Mouse (Mus musculus) hindbrain, embryonic 10.5 days (tissue): ENCODE data around the gene Fam170b. TPM values are rescaled to one million over a fixed set of nuclear protein-coding genes. Genes with fewer than 3 reads are reported as not detected.
A peak's percentile ranks its signal among the peaks of the same experiment; 100 is the strongest.

Experiments used
- DNase-seq: peaks from one replicate; pipeline ENCODE4 v3.0.0-alpha.2; 2017; ENCODE audit warnings: low spot score
- H3K27ac ChIP-seq: fragments of 300-500 bp; sonication (generic); 2 replicates; pipeline ENCODE4 v1.5.1; 2016; ENCODE audit warnings: mild to moderate bottlenecking, moderate library complexity
- H3K27me3 ChIP-seq: fragments of 300-500 bp; sonication (generic); 2 replicates; pipeline ENCODE4 v1.6.1; 2016; ENCODE audit warnings: mild to moderate bottlenecking; ENCODE audit not compliant: poor library complexity, insufficient read depth, severe bottlenecking
- H3K36me3 ChIP-seq: fragments of 300-500 bp; sonication (generic); 2 replicates; pipeline ENCODE4 v1.6.1; 2016; ENCODE audit warnings: mild to moderate bottlenecking, moderate library complexity
- H3K4me1 ChIP-seq: fragments of 300-500 bp; sonication (generic); replicated peaks from 2 replicates; pipeline ENCODE4 v1.6.1; 2016; ENCODE audit warnings: mild to moderate bottlenecking
- H3K4me3 ChIP-seq: fragments of 300-500 bp; sonication (generic); 2 replicates; pipeline ENCODE4 v1.5.1; 2016; ENCODE audit warnings: mild to moderate bottlenecking, moderate library complexity
- H3K9me3 ChIP-seq: fragments of 300-500 bp; sonication (generic); 2 replicates; pipeline ENCODE4 v1.6.1; 2016; ENCODE audit warnings: mild to moderate bottlenecking, moderate library complexity
- WGBS: fragments of 180-500 bp; shearing (Covaris S2); methylation state at CpG from one replicate; pipeline ENCODE4 v1.1.7; 2016; 5-methylcytosine and 5-hydroxymethylcytosine counted together
- polyA plus RNA-seq: library from polyadenylated mRNA; unstranded; fragments of >200 nt; fragmentation: Nextera tagmentation; extraction: Ambion mirVana; gene quantifications from 2 replicates; pipeline ENCODE4 v1.2.1, GENCODE M21; 2016

Gene Fam170b
- polyA plus RNA-seq, 1 experiment from 2014 or later, result not detected

DNA sequence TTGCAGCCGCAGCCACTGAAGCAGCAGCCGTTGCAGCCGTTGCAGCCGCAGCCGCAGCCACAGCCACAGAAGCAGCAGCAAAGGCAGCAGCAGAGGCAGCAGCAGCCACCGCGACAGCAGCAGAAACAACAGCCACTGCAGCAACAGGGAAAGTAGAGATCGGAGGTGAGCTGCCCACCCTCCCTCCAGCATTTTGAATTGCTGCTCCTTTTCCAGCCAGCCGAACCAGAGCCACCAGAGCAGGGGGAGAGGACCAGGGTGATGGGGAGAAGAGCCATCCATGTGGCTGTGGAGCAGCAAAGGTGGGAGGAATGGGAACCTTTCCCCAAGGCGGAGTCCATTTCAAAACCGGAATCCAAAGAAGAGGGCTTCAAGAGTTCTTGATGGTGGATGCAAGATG lies 2.4 kb downstream of the Fam170b start:
- Histone ChIP-seq H3K9me3 (no peaks in the 10 kb centered on the region), H3K4me3 (no peak overlapping the region), H3K27me3 (no peaks in the 10 kb centered on the region), H3K4me1 (peaks cover 8% of the 10 kb centered on the region; the same call in 1 of the 2 replicates), H3K27ac (no peak overlapping the region), H3K36me3 (no peaks in the 10 kb centered on the region)
- DNase-seq, result no peak
- 90% methylated on average over 11 of the region's 11 CpGs for WGBS

DNA sequence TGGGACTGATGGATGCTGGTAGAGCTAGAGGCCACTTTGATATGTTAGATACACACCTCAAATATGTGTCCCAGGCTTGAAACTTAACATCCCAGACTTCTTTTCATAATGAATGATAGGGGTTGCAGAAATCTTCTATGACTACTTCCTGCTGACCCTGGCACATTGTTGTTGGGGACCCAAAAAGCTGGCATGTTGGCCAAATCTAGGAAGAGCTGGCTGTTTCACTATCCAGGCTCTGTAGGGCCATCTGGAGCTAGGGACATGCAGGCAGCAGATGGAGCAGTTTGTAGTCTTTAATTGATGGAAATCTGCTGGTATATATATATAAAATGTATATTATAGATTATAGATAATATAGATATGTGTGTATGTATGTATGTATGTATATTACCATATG lies 8.3 kb downstream of the Fam170b start:
- Histone ChIP-seq H3K9me3 (no peaks in the 10 kb centered on the region), H3K36me3 (no peaks in the 10 kb centered on the region), H3K27ac (no peak overlapping the region)

DNA sequence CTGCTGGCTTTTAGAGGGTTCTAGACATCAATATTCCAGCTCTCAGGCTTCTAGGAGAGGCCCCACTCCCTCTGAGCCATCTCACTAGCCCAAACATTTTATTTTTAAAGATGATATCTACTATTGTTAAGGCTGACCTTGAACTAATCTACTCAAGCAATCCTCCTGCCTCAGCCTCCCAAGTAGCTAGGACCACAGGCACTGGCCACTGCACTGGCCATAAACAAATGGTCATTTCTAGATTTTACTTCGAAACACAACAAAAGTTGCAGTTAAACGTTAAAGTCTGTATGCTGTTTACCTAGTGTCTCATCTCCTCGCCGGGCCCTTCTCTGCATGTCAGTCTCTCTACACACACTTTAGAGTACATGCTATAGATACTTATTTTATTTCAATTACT lies 20.3 kb downstream of the Fam170b start:
- Histone ChIP-seq H3K27ac (no peak overlapping the region), H3K4me1 (0 out of 2 replicates have a peak, but pooled peaks cover 11% of the 10 kb centered on the region), H3K27me3 (peaks cover 34% of the 10 kb centered on the region), H3K4me3 (no peak overlapping the region), H3K9me3 (no peaks in the 10 kb centered on the region), H3K36me3 (no peaks in the 10 kb centered on the region)
- WGBS, result 91% methylated on average over 4 of the region's 4 CpGs
- DNase-seq, result no peak

More for the DNA sequence above, 8.3 kb downstream of the Fam170b start:
- H3K4me1 ChIP-seq, result no peaks in the 10 kb centered on the region
- no peak for DNase-seq
- H3K27me3 ChIP-seq, result no peaks in the 10 kb centered on the region
- H3K4me3 ChIP-seq, result no peak overlapping the region

DNA sequence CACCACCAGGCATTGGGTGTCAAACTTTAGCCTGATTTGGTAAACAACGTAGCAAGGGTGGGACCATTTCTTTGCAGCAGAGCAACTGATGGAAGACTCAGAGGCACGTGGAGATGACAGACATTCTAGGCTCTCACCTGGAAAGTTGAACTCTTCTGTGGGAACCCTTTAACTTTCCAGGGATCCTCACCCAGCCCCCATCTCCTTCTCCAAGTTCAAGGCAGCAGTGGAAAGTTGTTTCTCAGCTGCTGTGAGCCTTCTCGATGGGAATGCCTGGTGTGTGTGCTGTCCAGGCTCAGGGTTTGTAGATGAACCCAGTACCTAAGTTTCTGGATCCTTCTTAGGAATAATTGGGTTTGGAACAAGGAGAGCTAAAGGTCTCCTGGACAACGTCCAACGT lies 22.5 kb downstream of the Fam170b start:
- Histone ChIP-seq H3K4me1 (peaks cover 32% of the 10 kb centered on the region), H3K4me3 (peak overlapping the region; percentile 65), H3K27ac (no peak overlapping the region), H3K9me3 (no peaks in the 10 kb centered on the region), H3K27me3 (peaks cover 35% of the 10 kb centered on the region), H3K36me3 (no peaks in the 10 kb centered on the region)
- DNase-seq, result no peak
- 42% methylated on average over 5 of the region's 5 CpGs for WGBS

DNA sequence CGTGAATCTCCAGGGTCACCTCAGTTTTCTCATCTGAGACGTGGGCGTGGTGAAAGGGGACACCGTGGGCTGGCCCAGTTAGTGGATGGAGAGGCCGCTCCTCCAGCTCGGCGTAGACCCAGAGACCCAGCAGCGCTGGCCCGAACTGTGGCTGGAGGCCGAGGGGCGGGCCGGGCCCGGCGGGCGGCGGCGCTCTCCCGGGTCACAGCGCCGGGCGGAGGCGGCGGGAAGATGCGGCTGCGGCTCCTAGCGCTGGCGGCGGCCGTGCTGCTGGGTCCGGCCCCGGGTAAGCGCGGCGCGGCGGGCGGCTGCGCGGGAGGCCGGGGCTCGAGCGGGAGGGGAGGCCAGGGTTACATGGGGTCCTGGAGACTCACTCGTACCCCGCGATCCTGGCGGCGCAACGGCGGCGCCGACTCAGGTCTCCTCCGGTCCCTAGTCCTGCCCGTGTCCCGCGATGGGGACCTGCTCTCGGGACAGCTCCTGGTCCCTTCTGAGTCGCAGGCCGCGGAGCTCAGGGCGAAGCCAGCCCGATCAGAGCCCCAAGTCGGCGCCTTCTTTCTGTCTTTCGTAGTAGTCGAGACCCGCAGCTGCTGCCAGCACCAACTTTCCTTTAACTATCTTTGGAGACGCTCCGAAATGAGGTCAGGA lies 23.0 kb downstream of the Fam170b start, which contains the start of gene Vstm4:
Gene Vstm4, plus strand, starts transcription at position 76 of the 648 bp plus-strand sequence.
- under 1% methylated on average over 67 of the region's 68 CpGs for WGBS
- H3K36me3 ChIP-seq, result no peaks in the 10 kb centered on the region
- H3K4me3 ChIP-seq, result peak within 1 kb of the TSS; percentile 65
- H3K27ac ChIP-seq, result peak within 1 kb of the TSS; percentile 90
- H3K4me1 ChIP-seq, result peaks cover 37% of the 10 kb centered on the region
- H3K27me3 ChIP-seq, result peaks cover 35% of the 10 kb centered on the region
- H3K9me3 ChIP-seq, result no peaks in the 10 kb centered on the region
- DNase-seq, result peak; percentile 65

DNA sequence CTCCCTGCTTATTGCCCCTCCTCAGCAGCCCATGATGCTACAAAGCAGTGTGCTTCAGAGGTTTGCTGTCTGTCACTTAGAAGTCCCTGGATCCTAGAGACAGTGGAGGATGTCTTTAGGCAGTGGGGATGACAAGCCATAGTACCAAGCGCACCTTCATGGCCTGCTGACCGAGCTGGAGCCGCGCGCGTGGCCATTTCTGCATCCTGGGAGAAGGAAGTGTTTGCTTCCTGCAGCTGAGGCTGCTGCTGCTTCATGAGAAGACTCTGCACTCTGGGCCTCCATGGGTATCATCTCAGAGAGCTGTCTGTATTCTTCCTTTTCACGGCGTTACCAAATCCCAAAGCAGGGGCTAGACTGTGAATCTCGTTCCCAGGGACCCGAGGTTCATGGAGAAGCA lies 24.6 kb downstream of the Fam170b start:
- H3K36me3 ChIP-seq, result no peaks in the 10 kb centered on the region
- no peak overlapping the region for H3K27ac ChIP-seq
- WGBS, result 96% methylated on average over 10 of the region's 10 CpGs
- H3K27me3 ChIP-seq, result peaks cover 35% of the 10 kb centered on the region
- H3K9me3 ChIP-seq, result no peaks in the 10 kb centered on the region
- no peak for DNase-seq
- H3K4me3 ChIP-seq, result no peak overlapping the region
- H3K4me1 ChIP-seq, result peaks cover 37% of the 10 kb centered on the region

DNA sequence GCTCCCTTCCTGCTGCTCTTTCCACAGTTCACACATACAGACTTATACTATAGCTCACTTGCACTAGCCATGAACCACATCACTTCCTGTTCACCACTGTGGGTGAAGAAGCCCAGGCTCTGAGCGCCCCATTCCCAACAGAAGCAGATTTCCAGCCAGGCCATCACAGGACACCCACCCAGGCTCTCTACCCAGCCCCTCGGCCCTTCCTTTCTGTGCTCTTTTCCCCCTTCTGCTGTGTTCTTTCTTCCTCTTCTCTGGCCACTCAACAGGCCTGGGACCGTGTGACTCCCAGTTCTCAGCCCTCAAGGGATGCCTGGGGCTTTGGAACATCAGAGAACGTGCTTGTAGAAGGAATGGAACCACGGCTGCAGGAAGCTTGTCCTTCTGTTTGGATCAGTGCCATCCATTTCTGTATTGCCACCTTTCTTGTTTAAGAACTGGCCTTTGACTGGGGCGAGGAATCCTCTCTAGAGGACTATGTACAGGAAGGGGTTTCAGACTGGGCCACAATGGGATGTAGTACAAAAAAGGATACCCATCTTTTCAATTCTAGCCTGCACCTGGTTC lies 25.3 kb downstream of the Fam170b start:
- 76% methylated on average over 6 of the region's 6 CpGs for WGBS
- no peak for DNase-seq

DNA sequence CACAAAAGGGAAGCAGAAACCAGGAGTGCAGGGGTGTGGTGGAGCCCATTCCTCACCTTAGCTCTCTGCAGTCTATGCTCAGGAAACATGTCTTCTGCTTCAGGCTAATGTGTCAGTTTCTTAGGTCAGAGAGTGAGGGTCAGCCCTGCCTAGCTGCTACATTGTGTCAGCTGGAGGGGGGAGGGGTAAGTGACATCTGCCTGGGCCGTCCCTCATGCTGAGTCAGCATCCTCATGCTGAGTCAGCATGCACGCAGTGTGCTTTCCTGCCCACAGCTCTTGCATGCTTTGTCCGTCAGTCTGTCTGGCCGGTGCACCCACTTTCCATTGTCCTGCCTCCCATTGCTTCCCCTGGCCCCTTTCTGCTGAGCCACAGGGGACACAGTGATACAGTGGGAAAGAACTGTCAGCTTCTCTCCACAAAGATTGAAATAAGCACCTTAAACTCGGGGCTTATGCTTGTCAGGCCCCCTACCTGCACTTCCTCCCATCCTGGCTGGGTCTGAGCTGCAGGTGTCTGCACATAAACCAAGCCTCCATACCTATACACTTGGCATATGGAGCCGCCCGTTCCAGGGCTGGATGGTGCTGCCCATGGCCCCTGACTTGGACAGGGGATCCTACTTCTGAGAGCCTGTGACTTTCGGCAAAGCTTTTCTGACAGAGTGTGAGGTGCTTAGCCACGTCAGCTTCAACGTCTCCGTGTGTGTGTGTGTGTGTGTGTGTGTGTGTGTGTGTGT lies 26.2 kb downstream of the Fam170b start:
- peak overlapping the region; percentile 14; the same call in 1 of the 2 replicates for H3K27ac ChIP-seq
- H3K9me3 ChIP-seq, result no peaks in the 10 kb centered on the region
- 51% methylated on average over 11 of the region's 11 CpGs for WGBS
- peak; percentile 49 for DNase-seq
- H3K27me3 ChIP-seq, result peaks cover 35% of the 10 kb centered on the region
- no peaks in the 10 kb centered on the region for H3K36me3 ChIP-seq
- peaks cover 37% of the 10 kb centered on the region for H3K4me1 ChIP-seq
- no peak overlapping the region for H3K4me3 ChIP-seq

More for the DNA sequence above, 25.3 kb downstream of the Fam170b start:
- H3K4me3 ChIP-seq, result no peak overlapping the region
- no peak overlapping the region for H3K27ac ChIP-seq
- no peaks in the 10 kb centered on the region for H3K36me3 ChIP-seq
- peaks cover 37% of the 10 kb centered on the region for H3K4me1 ChIP-seq
- no peaks in the 10 kb centered on the region for H3K9me3 ChIP-seq
- peaks cover 35% of the 10 kb centered on the region for H3K27me3 ChIP-seq

DNA sequence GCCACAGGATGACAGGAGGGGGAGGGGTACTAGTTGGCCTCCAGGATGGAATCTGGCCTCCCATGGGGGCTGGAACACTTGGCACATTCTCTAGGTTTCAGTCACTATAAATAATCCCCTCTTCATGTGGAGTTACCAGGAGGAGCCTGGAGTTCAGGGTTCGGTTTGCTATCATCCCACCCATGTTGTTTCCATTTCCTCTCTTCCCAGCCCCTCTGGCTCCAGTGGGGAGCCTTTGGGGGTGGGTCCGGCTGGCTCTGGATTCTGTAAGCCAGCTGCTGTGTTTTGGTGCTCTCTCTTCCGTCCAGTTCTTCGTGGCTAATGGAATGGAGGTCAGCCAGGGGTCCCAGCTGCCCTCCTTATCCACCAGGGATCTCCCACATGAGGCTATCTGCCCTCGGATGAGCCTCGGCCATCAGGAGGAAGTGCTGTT lies 27.4 kb downstream of the Fam170b start:
- Histone ChIP-seq H3K9me3 (no peaks in the 10 kb centered on the region), H3K27ac (peak overlapping the region; percentile 62), H3K4me1 (peaks cover 37% of the 10 kb centered on the region), H3K36me3 (no peaks in the 10 kb centered on the region), H3K4me3 (no peak overlapping the region), H3K27me3 (peaks cover 25% of the 10 kb centered on the region)
- DNase-seq, result peak; percentile 12
- WGBS, result 33% methylated on average over 6 of the region's 6 CpGs

DNA sequence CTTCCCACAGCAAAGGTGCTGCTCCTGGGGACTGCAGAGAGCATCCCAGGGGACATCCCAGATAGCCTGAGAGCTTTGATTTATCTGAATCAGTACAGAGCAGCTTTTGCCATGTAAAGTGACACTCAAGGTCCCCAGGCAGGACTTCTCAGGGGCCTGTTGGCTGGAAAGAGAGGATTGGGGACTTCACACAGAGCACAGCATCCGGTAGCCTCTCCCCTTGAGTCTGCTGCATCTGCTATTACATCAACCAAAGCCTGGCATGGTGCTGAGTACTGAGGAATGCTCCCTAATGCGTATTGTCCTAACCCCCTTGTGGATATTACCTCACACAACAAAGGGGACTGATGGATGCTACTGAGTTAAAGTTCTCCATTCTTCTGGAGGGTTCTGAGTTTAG lies 27.9 kb downstream of the Fam170b start:
- peaks cover 21% of the 10 kb centered on the region for H3K27me3 ChIP-seq
- H3K4me1 ChIP-seq, result peaks cover 33% of the 10 kb centered on the region
- no peak for DNase-seq
- no peaks in the 10 kb centered on the region for H3K9me3 ChIP-seq
- peak overlapping the region; percentile 62 for H3K27ac ChIP-seq
- H3K36me3 ChIP-seq, result no peaks in the 10 kb centered on the region
- no peak overlapping the region for H3K4me3 ChIP-seq
- WGBS, result 35% methylated on average over 2 of the region's 2 CpGs

DNA sequence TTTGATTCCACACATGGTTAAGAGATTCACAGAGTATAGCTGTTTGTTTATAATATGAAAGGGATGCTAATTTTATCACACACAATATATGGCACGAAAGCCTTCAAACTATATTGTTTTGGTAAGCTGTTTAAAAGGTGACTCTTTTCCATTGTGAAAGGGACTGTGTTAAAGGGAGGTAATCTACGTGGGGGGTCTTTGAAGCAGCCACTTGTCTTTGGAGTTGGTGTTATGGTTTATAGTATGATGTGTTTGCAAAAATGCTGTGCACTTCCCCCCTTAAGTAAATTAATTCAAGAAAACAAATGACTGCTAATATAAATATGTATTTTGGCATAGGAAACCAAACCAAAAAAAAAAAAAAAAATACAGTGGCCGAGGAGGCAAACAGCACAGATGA lies 31.6 kb downstream of the Fam170b start:
- Histone ChIP-seq H3K27me3 (no peaks in the 10 kb centered on the region), H3K4me1 (peaks cover 14% of the 10 kb centered on the region), H3K36me3 (no peaks in the 10 kb centered on the region), H3K9me3 (no peaks in the 10 kb centered on the region), H3K4me3 (no peak overlapping the region), H3K27ac (no peak overlapping the region)
- 85% methylated on average over 3 of the region's 3 CpGs for WGBS
- no peak for DNase-seq

DNA sequence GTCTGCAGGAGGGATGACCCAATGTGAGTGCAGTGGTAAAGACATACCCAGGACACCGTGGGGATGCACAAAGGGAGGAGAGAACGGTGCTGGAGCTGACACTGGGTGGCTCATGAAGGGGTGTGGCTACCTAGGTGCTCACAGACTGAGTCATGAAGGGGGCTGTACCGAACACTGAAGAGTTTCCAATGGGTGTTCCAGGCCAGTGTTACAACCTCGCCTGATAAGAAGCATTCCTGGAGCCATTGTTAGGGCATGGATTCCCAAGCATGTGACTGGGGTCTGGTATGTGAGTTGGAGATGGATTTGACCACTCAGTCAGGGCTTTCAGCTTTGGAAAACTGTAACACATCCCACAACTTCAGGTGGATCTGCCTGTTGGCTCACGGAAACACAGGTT lies 38.2 kb downstream of the Fam170b start:
- Histone ChIP-seq H3K27ac (no peak overlapping the region), H3K4me1 (no peaks in the 10 kb centered on the region), H3K9me3 (no peaks in the 10 kb centered on the region), H3K36me3 (no peaks in the 10 kb centered on the region), H3K27me3 (no peaks in the 10 kb centered on the region), H3K4me3 (no peak overlapping the region)
- no peak for DNase-seq
- WGBS, result 84% methylated on average over 5 of the region's 5 CpGs

DNA sequence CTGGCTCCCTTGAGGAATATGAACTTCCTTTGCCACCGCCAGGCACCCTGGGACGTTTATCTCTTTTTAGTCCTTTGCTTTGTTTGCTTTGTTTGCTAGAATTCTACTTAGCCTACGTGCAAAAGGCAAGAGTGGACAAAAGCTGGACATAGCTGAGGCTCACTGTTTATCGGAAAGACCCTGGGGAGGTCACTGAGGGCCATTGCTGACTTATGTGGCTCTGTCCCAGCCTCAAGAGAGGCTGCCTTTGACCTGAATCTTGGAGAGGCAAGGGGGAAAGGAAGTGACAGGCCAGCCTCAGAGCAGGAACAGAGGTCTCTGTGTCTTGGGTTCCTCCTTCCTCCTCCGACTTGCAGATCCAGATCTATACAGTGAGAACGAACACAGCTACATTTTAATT lies 43.8 kb downstream of the Fam170b start:
- Histone ChIP-seq H3K27ac (no peak overlapping the region), H3K27me3 (0 out of 2 replicates have a peak, but pooled peaks cover 3% of the 10 kb centered on the region)
- WGBS, result 63% methylated on average over 6 of the region's 6 CpGs

More for the DNA sequence above, 43.8 kb downstream of the Fam170b start:
- no peak overlapping the region for H3K4me3 ChIP-seq
- H3K36me3 ChIP-seq, result no peaks in the 10 kb centered on the region
- peaks cover 15% of the 10 kb centered on the region for H3K4me1 ChIP-seq
- H3K9me3 ChIP-seq, result no peaks in the 10 kb centered on the region
- no peak for DNase-seq
